Mouse (Mus musculus) erythroid progenitor cell, adult 5-6 weeks (primary cell): ENCODE data around the gene Bmx. TPM values are rescaled to one million over a fixed set of nuclear protein-coding genes. Genes with fewer than 3 reads are reported as not detected.
A peak's percentile ranks its signal among the peaks of the same experiment; 100 is the strongest.

Experiments used
- ATAC-seq: replicated peaks from 2 replicates; pipeline ENCODE4 v1.8.0; 2016; ENCODE audit warnings: moderate number of reproducible peaks, mild to moderate bottlenecking, moderate TSS enrichment, inconsistent platforms; ENCODE audit not compliant: poor library complexity, low FRiP score, severe bottlenecking
- total RNA-seq, 2 experiments: library from RNA; stranded (forward) in 1 of 2; stranded (reverse) in 1 of 2; fragments of 150-400 nt in 1 of 2; fragments of 186-747, 209-891 nt in 1 of 2; gene quantifications; 2 replicates each; pipeline versions ENCODE4 v1.2.3 to v1.2.4; 2015 to 2017; ENCODE audit warnings: low replicate concordance in 2 of 2

The Bmx gene
- total RNA-seq (2015; ENCODE audit: low replicate concordance) (2.5 TPM in 1 of 2 replicates, not detected in the other), total RNA-seq (2017; ENCODE audit: low replicate concordance) (0.61 and 3.9 TPM in 2 replicates)

DNA sequence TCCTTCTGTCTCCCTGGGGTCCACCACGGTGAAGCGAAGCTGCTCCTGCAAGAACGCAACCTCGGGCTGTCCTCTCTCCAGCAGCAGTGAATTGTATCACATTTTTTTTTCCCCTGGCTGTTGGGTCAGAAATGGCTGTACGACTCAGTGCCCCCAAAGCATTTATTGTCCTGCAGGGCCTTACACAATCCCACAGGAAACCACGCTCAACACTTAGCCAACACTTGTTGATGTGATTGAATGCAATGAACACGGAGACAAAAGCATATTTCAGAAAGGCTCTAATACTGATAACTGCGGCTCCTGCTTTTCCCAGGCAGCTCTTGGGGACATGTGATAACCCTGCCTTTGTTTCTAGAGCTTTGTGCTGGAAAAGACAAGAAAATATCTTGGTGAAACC, at the start of gene Bmx:
Bmx (minus strand) TSS at position 137 of the 400 bp plus-strand sequence.
- no peak for ATAC-seq

DNA sequence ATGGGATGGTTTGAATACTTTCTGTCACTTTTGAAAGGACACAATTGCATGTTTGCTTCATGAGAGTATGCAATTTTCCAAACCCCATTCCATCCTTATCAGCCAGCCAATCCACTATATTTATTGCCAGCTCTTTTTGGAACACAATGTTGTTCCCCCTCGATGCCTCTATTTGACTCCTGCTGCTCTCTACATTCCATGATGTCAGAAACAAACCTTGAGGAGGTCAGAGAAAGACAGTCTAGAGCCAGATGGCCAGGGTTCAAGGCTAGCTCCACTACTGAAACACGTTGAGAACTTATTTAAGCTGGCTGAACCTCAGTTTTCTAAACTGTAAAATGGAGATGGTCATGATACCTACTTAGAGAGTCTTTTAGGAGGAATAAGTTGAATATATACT, 48.3 kb upstream of the Bmx start:
- no peak for ATAC-seq

DNA sequence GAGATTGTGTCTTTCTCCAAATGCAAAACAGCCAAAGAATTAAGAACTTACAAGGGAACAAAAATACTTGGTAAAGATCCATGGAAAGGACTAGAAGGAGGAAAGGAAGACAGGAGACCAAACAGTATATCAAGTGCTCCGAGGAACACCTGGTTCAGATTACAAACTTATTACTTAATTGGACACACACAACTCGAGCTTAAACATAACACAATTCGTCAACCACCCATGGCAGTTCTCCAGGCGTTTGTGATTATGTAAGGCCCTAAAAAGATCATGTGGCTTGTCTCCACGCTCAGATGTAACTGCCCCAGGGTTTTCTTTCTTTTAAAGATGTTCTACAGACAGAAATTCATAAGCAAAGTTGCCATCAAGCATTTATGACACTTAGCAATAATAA, 33.2 kb upstream of the Bmx start:
- ATAC-seq, result no peak

DNA sequence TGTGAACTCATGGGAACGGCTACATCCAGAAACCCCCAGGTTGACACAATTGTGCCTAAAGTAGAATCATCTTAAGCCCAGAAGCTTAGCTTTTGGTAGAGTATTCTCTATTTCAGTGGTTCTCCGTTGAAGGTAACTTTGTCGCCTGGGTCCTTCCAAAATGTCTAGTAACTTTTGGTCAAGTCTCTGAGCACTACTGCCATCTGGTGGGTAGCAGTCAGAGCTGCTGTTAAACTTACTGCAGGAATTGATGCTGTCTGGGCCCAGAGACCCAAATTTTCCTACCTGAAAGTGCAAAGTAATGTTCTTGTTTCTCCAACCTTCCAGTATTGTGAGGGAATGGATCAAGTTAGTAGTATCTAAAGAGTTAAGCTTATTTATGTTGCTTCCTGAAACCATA, 29.1 kb upstream of the Bmx start:
- 0 out of 2 replicates have a peak, but pooled peaks have one; percentile 57 for ATAC-seq

DNA sequence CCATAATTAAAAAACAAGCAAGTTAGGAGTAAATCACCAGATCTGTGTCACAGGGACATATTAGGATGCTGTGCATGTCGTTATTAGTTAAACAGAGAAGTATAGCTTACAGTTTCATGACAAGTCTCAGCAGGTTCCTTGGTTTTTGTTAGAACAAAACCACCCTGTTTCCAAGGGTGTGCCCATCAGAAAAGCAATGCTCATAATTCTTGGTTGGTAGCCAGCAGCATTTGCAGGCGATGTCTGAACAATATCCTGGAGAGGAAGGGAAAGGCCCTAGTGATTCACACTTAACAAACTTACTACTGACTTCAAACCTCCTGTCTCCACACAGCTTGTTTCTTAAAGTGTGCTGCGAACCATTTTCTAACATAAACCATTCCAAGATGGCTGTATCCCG, 25.8 kb upstream of the Bmx start:
- ATAC-seq, result no peak

DNA sequence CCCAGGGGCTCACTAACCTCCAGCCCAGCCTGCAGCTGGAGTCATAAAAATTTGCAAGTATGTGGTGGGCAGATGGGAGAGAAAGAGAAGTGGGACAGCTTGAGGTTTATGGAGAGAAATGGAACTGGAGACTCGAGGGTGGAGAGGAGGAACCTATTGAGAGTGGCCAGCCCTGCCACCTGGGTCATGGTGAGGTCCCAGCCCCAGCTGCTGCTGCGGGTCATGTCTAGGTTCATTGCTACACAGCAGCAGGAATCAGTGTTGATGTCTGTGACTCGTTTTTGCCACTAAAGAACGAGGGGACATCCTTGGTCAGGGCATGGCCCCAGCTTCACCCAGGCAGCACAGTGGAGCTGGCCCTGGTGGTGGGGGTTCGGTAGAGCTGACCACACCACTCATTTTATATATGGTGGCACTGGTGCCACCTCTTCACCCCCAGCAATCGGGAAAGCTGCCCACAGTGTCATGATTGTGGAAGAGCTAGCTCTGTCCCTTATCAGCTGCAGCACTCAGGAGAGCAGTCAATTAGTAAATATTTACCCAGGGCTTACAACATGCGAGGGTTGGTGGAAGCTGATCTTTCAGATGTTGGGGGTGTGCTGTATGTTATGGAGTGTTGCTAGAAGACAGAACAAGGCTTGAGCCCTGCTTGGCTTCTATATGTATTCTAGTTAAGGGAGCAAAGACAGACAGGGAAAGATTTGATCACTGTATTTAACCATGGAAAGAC, 23.1 kb upstream of the Bmx start:
- no peak for ATAC-seq

DNA sequence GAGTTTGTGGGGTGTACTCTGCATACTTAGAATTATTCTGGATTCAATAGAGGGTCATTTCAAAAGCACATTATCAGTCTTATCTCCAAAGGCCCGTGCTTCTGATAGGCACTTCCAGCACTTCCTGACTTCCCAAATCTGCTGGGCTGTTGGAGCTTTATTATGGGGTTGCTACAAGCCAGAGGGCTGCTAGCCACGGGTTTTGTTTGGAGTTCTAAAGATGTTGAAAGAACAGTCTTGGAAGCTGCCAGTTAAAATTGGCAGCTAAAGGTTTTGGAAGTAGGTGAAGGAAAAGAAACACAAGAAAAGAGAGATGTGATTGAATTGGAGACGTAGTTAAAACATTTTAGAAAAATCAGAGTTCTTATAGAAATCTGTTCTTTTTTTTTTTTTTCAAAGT, 17.5 kb upstream of the Bmx start:
- ATAC-seq, result no peak

DNA sequence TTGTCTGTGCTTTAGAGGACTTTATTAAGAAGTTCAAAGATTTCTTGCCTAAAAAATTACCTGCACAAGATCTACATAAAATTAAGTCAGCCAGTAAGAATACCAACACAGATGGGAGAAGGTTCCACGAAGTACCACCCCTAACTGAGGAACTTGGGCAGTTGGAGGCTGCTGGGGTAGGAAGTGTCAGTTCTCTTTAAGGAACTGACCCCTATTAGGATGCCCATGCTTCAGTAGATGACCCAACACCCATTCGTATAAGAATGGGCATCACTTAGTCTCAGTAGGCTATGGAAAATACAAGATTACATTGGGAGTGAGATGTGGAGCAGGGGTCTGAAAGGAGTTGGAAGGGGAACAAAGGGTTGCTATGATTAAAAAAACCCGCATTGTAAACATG, 12.6 kb upstream of the Bmx start:
- ATAC-seq, result no peak

DNA sequence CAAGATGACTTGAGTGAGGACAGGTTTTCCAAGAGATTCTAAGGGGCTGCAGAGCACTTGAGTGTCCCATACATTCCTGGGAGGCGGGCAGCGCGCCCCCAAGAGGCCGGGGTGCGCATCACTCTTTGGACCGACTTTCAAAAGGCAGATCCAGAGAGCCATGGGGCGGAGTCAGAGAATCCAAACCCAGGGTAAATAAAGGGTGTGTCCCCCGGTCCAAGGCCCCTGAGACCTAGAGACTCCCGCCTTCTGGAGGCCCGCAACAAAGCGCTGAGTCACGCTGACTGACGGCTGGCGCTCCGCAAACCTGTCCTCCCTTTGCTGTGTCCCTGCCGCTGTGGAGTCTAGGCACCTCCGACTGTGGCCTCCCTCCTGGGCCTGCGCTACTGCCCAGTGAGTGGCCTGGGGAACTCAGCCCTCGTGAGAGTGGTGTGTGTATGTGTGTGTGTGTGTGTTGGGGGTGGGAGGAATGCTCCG, 11.3 kb upstream of the Bmx start, which contains the start of gene Pir:
Pir (plus strand) TSS at position 87 of the 477 bp plus-strand sequence.
- ATAC-seq, result peak; percentile 99

DNA sequence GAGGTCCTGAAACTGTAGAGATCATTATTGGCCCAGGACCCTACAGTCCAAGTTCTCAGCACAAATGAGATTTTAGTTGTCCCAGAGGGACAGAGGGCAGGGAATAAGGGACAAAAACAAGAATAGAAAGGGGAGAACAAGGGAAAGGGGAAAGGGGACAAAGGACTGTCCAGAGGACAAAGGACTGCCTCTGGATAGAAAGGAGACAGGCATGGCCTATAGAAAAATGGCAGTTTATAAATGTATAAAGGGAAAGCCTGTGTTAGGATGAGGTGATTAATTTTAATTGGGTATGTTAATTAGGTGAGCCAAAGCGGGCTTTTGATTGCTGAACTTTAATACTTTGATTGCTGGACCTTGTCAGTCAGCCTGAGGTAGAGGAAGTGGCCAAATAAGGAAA, 6.9 kb upstream of the Bmx start:
- no peak for ATAC-seq

DNA sequence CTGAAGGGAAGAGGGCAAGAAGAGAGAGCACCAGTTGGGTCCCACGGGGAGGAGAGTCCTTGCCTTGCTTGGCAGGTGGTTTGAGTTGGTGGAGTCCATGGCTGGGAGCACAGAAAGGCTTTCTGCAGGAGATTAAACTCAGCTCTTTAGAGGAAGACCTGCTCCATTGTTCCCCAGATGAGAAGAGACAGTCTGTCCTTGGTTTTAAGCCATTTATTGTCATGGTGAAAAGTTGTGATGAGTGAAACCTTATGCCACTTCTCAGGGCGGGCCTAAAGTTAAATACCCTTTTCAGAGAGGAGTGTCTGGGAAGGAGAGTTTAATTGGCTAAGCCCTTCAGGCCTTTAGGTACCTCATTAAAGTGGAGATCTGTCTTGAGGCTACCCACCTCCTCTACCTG, 4.3 kb upstream of the Bmx start:
- no peak for ATAC-seq

DNA sequence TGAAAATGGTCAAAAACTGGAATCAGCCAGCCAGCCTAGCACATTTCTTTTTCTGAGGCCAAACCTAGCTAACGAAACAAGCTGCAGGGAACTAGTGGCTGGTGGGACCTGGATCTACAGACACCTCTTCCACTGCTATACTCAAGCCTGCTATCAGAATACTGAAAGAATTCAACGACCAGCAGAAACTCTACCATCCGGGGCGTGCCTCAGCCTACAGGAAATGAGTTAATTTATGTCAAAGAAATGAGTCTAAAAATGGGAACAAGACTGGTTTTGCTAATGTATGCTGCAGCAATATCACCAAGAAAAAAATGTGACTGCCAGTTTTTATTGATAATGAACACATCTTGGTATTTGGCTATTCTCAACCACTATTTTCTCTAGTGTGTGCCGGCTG, 669 bp upstream of the Bmx start:
- no peak for ATAC-seq

DNA sequence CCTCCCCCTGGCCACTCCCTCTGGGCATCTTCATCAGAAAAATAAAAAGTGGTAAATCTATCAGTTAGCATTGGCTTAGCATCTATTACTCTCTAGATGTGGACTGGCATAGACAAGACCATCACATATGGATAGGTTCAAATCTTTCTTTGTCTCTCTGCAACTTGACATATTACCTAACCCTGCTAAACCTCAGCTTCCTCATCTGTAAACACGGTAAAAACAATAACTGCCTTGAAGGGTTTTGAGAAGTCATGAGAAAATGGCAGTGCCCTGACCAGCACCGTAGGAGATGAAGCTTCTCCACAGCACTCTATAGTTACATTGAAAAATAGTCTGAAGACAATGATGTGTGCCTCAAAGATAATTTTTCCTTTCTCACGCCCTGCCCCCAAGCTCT, 1.5 kb downstream of the Bmx start:
- ATAC-seq, result no peak

DNA sequence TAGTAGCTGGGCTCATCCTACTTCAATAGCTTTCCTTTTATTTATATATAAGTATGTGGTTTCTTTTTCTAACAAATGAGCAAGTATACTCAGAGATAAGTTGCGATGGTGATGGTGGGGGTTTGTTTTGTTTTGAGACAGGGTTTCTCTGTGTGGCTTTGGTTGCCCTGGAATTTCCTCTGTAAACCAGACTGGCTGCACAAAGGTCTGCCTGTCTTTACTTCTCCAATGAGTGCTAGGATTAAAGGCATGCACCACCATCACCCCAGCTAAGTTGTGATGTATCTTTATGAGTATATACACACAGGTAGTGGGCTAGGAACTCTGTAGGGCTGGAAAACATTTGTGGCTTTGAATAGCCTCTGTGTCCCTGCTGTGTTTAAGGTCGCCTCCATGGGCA, 11.3 kb downstream of the Bmx start:
- no peak for ATAC-seq

DNA sequence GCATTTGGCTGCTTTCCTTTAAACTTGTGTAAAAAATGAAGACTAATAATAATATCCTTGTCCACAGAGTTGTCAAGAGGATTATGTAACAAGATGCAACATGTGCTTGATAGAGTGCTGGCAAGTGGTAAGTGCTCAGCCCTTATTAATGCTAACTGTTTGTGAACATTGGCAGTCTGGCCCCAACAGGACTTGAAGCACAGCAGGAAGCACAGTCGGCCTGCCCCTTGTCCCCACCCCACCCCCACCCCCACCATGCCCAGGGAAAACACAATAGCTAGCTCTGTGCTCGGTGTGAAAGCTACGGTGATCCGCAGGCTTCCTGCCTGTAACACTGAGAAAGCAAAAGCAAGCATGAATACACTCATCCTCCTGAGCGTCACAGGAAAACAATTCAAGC, 12.3 kb downstream of the Bmx start:
- no peak for ATAC-seq

DNA sequence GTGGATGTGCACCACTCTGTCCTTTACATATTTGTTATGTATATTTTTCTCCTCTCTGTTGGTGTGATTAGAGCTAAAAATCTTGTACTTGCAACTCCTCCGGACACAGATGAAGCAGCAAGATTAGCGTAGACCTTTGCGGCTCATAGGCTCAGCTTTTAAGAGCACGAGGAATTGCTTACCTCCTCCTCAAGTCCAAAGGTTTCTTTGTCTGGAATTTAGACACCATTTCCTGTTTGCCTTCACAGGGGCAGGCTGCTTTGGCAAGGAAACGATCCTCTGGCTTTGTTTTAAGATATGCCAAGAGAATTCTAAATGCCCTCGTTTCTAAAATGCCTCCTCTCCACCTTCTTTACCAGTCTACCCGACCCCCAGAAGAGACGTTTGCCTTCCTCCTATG, 24.6 kb downstream of the Bmx start:
- ATAC-seq, result no peak

DNA sequence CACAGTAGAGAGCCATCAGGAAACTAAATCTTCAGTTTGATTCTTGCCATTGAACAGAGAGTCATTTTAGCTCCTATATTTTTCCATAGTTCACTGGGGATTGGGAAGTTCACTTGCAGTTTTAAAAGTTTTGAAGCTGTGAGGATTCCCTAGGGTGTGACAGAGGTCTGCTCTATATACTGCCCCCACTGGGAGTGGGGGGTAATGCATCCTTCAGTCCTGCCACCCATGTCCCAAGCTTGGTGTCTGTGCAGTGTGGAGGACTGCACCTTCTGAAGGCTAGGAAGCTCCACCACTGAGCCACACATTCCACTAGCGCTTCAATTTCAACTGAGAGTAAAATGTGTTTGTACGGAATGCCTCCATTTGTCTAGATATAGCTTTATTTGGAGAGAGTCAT, 36.0 kb downstream of the Bmx start:
- peak; percentile 76 for ATAC-seq

DNA sequence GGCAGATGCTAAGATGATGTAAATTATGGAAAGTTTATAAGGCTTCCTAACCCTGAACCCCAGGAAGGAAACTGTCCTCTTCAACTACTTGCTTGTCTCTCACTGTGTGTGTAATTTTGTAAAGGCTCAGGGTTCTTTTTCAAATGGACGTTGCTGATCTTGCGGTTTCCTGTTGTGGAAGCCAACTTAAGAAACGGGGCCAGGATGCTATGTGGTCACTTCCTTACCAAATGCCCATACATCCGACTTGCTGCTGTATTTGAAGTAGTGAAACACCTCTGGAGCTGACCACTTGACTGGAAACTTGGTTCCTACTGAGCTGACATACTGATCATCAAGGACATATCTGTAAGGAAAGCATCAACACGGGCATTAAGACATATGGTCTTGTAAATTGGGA, 57.4 kb downstream of the Bmx start:
- no peak for ATAC-seq

DNA sequence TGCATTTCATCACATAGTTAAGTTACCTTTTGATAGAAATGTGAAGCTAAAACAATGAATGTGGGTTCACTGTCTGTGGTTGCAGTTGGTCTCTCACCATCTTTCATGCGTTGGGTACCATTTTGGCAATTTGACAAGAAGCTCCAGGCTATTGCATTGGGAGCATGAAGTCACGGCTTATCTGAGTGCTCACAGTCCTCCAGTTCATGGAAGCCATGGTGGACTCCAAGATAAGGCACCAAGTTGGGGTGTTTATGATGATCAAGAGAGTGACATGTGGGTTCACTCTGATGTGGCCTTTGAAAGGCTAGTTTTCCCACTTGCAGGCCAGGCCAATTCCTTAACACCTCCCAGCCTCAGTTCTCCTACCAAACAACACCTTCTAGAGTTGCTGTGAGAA, 60.3 kb downstream of the Bmx start:
- ATAC-seq, result peak; percentile 100

DNA sequence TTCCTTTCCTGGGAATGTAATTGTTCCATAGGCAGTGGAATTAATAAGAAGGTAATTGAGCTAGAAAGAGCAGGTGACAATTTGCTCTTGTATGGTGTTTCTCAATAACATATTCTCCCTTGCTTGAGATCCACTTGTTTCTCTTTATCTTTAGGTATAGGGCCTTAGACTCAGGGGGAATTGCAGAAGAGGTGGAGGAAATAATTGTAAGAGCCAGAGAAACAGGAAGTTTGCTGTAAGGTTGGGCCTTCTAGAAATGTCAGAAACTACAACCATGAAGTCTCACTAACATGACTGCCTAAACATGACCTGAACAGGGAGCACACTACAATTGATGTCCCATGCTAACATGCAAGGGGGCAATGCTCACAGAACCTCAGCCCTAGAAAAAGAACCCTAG, 68.1 kb downstream of the Bmx start:
- ATAC-seq, result no peak

DNA sequence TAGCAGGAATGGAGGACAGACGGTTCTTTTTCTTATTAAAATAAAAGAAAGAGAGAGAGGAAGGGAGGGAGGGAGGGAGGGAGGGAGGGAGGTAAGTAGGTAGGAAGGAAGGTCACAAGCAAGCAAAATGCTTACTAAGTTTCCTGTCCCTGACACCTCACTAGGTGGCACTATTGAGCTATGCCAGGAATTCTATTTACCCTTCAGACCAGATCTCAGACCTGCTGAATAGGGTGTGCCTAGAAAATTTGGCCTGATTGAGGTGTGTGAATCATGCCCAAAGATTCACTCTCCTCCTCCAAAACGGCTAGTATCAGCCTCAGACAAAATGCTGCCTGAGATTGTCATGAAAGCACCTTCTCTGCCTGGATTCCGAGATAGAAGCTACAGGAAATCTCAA, 74.1 kb downstream of the Bmx start:
- ATAC-seq, result peak; percentile 66; the same call in 1 of the 2 replicates

DNA sequence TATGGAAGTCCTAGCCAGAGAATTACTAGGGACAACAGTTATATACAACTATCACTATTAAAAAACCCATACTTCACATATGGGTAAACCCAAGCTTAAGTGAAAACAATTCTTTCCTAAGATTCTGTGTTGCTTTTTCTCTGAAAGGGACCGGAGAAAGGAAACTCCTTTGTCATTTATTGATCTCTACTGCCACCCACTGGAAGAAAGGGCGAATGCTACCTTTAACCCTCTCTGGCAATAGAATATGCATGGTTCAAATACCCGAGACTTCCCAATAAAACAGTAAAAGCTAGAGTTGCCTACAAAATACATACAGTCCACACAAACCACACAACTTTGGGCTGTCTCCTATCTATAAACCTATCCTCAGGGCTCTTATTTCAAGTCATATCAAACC, 78.2 kb downstream of the Bmx start:
- peak; percentile 90 for ATAC-seq
